Mouse (Mus musculus): ENCODE measurements around the gene Plac8. TPM values are rescaled to one million over a fixed set of nuclear protein-coding genes. Genes with fewer than 3 reads are reported as not detected.
A peak's percentile ranks its signal among the peaks of the same experiment; 100 is the strongest.

Plac8 gene
- polyA plus RNA-seq, 1 experiment from 2014 or later, result 104 TPM

DNA sequence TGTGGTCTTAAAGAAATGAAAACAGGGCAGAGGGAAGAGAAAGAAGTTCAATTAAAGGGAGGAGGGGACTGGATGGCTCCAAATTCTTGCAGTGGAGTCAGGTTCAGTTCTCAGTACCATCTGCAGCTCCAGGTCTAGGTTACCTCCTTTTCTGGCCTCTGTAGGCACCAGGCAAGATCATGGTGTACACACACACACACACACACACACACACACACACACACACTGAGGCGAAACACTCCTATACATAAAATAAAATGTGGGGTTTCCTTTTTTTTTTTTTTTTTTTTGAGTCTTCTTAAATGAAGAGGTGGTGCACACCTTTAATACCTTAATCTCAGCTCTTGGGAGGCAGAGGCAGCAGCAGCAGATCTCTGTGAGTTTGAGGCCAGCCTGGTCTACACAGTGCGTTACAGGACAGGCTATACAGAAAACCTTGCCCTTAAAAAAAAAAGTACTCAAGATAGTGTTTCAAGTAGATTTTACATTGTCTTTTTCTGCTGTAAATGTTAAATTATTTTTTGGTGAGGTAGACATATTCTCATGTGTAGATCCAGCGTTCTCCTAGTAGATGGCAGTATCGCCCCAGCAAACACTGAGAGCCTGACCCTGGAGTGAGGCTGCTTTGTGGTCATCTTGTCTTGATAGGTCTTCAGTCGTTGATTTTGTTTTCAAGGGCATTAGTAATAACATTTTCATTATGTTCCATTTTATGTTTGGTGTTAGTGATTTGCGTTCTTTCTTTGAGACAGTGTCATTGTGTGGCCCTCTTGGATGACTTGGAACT is 25.6 kb downstream of the Plac8 start:
- peaks cover 60% of the 10 kb centered on the region for H3K36me3 ChIP-seq (replicated peaks; ENCODE audit: insufficient read depth, low read length)
- H3K27me3 ChIP-seq (ENCODE audit: insufficient read depth, low read length), result no peaks in the 10 kb centered on the region
- no peak overlapping the region for H3K9ac ChIP-seq (replicated peaks)
- H3K27ac ChIP-seq (ENCODE audit: low read depth), result no peak overlapping the region
- 0 out of 2 replicates have a peak, but pooled peaks cover 4% of the 10 kb centered on the region for H3K4me1 ChIP-seq (ENCODE audit: insufficient read depth)
- ATAC-seq (no peak), DNase-seq (no peak)
- no peak overlapping the region for H3K4me3 ChIP-seq (ENCODE audit: low read depth, low read length)
- WGBS (ENCODE audit: insufficient replicate concordance), result 83% methylated on average over 6 of the region's 6 CpGs
- no peaks in the 10 kb centered on the region for H3K9me3 ChIP-seq (ENCODE audit: low read length)
- H3K4me2 ChIP-seq (ENCODE audit: low read depth, low read length), result no peak overlapping the region
- TF ChIP-seq EP300 (IDR thresholded peaks at IDR 0.05; ENCODE audit: low read depth) (no peak), CTCF (IDR thresholded peaks at IDR 0.05; ENCODE audit: low read depth) (peak; percentile 63)

DNA sequence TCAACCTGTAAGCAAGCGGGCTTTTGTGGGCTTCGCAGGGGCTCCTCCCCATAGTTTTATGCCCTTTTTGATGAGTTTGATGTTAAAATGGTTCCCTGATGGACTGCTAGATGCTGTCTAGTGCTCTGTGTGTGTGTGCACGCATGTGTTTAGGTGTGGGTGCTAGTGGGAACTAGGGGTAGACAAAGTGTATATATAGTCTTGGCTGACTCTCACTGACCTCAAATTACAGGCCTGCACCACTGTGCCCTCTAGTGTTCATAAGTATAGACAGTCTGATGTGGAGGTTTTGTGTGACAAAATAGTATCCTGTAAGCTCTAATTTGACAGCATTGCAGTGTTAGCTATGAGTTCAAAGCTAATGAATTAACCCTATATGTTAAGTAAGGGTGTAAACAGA is 35.4 kb downstream of the Plac8 start:
- no peaks in the 10 kb centered on the region for H3K9me3 ChIP-seq (ENCODE audit: low read length)
- H3K4me3 ChIP-seq (ENCODE audit: low read depth, low read length), result no peak overlapping the region
- H3K4me1 ChIP-seq (ENCODE audit: insufficient read depth), result no peaks in the 10 kb centered on the region
- no peak overlapping the region for H3K27ac ChIP-seq (ENCODE audit: low read depth)
- ATAC-seq (peak; percentile 53), DNase-seq (peak; percentile 31)
- TF ChIP-seq CTCF (IDR thresholded peaks at IDR 0.05; ENCODE audit: low read depth), result peak; percentile 86
- TF ChIP-seq EP300 (IDR thresholded peaks at IDR 0.05; ENCODE audit: low read depth), result no peak
- peaks cover 50% of the 10 kb centered on the region for H3K36me3 ChIP-seq (replicated peaks; ENCODE audit: insufficient read depth, low read length)
- 77% methylated on average over 3 of the region's 3 CpGs for WGBS (ENCODE audit: insufficient replicate concordance)
- H3K4me2 ChIP-seq (ENCODE audit: low read depth, low read length), result no peak overlapping the region
- H3K27me3 ChIP-seq (ENCODE audit: insufficient read depth, low read length), result no peaks in the 10 kb centered on the region
- no peak overlapping the region for H3K9ac ChIP-seq (replicated peaks)

DNA sequence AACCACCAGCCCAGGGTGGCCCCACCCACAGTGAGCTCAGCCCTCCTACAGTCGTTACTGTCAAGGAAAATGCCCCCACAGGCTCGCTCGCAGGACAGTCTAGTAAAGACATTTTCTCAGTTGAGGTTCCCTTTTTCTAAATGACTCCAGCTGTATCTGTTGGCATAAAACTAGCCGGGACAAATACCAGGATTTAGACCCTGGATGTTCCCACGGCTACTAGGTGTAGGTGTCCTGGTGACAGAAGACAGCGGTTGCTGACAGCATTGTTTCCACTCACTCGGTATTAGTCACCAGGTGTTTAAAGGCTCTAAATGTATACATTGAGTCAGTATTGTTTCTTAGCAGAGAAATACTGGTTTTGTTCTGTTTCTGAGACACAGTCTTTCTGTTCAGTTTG is 36.2 kb downstream of the Plac8 start:
- Histone ChIP-seq H3K9me3 (ENCODE audit: low read length) (no peaks in the 10 kb centered on the region), H3K27ac (ENCODE audit: low read depth) (no peak overlapping the region), H3K4me1 (ENCODE audit: insufficient read depth) (no peaks in the 10 kb centered on the region), H3K4me2 (ENCODE audit: low read depth, low read length) (no peak overlapping the region), H3K9ac (replicated peaks) (no peak overlapping the region), H3K4me3 (ENCODE audit: low read depth, low read length) (no peak overlapping the region), H3K36me3 (replicated peaks; ENCODE audit: insufficient read depth, low read length) (peaks cover 55% of the 10 kb centered on the region), H3K27me3 (ENCODE audit: insufficient read depth, low read length) (no peaks in the 10 kb centered on the region)
- no peak for ATAC-seq
- 81% methylated on average over 7 of the region's 7 CpGs for WGBS (ENCODE audit: insufficient replicate concordance)
- DNase-seq, result no peak
- TF ChIP-seq CTCF (IDR thresholded peaks at IDR 0.05; ENCODE audit: low read depth) (no peak), EP300 (IDR thresholded peaks at IDR 0.05; ENCODE audit: low read depth) (no peak)

DNA sequence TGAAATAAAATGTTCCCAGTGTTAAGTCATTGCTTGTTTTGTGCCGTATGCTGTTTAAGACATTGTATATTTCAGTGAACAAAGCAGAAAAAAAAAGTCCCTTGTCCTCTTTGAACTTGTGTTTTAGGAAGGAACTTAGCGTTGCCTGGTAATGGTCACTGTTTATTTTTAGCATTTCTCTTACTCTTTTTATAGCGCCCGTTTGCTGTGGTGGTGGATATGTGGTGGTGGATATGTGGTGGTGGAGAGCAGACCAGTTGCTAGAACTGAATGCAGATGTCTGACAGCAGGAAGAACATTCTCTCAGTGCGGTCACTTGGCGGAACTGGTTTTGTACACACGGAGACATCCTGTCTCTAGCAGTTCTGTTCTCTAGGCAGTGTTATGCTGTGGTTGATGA is 45.9 kb downstream of the Plac8 start:
- TF ChIP-seq EP300 (IDR thresholded peaks at IDR 0.05; ENCODE audit: low read depth) (no peak), CTCF (IDR thresholded peaks at IDR 0.05; ENCODE audit: low read depth) (peak; percentile 20; the same call in 1 of the 2 replicates)
- Histone ChIP-seq H3K27ac (ENCODE audit: low read depth) (no peak overlapping the region), H3K27me3 (ENCODE audit: insufficient read depth, low read length) (no peaks in the 10 kb centered on the region), H3K4me3 (ENCODE audit: low read depth, low read length) (no peak overlapping the region), H3K4me1 (ENCODE audit: insufficient read depth) (0 out of 2 replicates have a peak, but pooled peaks cover 3% of the 10 kb centered on the region), H3K4me2 (ENCODE audit: low read depth, low read length) (0 out of 2 replicates have a peak overlapping the region, but pooled peaks have one; percentile 22), H3K9me3 (ENCODE audit: low read length) (no peaks in the 10 kb centered on the region), H3K36me3 (replicated peaks; ENCODE audit: insufficient read depth, low read length) (peaks cover 26% of the 10 kb centered on the region), H3K9ac (replicated peaks) (no peak overlapping the region)
- peak; percentile 42 for DNase-seq
- peak; percentile 74 for ATAC-seq
- 32% methylated on average over 7 of the region's 7 CpGs for WGBS (ENCODE audit: insufficient replicate concordance)

DNA sequence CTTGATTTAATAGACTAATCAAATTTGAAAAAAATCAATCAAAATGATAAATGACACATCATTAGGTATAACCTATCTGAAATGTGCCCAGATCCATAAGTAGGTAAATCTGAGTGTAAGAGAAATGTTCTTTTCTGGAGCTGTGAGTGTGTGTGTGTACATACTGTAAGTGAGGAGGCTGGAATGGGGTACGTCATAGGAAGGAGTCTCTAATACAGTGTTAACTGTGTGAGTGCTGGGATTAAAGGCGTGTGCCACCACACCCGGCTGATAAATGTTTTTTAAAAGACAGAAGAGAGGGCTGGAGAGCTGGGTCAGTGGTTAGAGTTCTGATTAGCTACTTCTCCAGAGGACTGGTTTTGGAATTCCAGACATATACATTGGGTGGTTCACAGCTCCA is 46.4 kb downstream of the Plac8 start:
- no peak overlapping the region for H3K4me3 ChIP-seq (ENCODE audit: low read depth, low read length)
- H3K27ac ChIP-seq (ENCODE audit: low read depth), result no peak overlapping the region; the same call in 1 of the 2 replicates
- 0 out of 2 replicates have a peak overlapping the region, but pooled peaks have one; percentile 22 for H3K4me2 ChIP-seq (ENCODE audit: low read depth, low read length)
- H3K27me3 ChIP-seq (ENCODE audit: insufficient read depth, low read length), result no peaks in the 10 kb centered on the region
- TF ChIP-seq CTCF (IDR thresholded peaks at IDR 0.05; ENCODE audit: low read depth) (no peak), EP300 (IDR thresholded peaks at IDR 0.05; ENCODE audit: low read depth) (no peak)
- 37% methylated on average over 3 of the region's 3 CpGs for WGBS (ENCODE audit: insufficient replicate concordance)
- H3K9me3 ChIP-seq (ENCODE audit: low read length), result no peaks in the 10 kb centered on the region
- DNase-seq (no peak), ATAC-seq (no peak)
- peaks cover 3% of the 10 kb centered on the region for H3K4me1 ChIP-seq (ENCODE audit: insufficient read depth)
- H3K36me3 ChIP-seq (replicated peaks; ENCODE audit: insufficient read depth, low read length), result peaks cover 21% of the 10 kb centered on the region
- no peak overlapping the region for H3K9ac ChIP-seq (replicated peaks)

DNA sequence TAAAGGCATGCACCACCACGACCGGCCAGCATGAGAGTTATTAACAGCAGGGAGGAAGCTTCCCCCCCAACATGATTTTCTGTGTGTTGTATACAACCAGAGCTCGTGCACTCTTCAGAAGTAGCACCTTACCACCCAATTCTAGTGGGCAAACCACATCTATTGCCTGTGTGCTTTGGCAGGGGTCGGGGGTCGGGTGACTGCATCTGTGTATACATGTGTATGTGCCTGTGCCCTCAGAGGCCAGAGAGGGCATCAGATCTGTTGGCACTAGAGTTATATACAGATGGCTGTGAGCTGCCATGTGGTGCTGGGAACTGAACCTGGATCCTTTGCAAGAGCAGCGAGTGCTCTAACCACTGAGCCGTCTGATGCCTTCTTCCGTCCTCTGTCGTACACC is 47.1 kb downstream of the Plac8 start:
- H3K9ac ChIP-seq (replicated peaks), result no peak overlapping the region
- TF ChIP-seq CTCF (IDR thresholded peaks at IDR 0.05; ENCODE audit: low read depth) (no peak), EP300 (IDR thresholded peaks at IDR 0.05; ENCODE audit: low read depth) (no peak)
- H3K9me3 ChIP-seq (ENCODE audit: low read length), result no peaks in the 10 kb centered on the region
- no peak overlapping the region for H3K27ac ChIP-seq (ENCODE audit: low read depth)
- no peak for DNase-seq
- WGBS (ENCODE audit: insufficient replicate concordance), result 90% methylated on average over 9 of the region's 9 CpGs
- no peak overlapping the region for H3K4me2 ChIP-seq (ENCODE audit: low read depth, low read length)
- no peak for ATAC-seq
- peaks cover 14% of the 10 kb centered on the region for H3K36me3 ChIP-seq (replicated peaks; ENCODE audit: insufficient read depth, low read length)
- no peak overlapping the region for H3K4me3 ChIP-seq (ENCODE audit: low read depth, low read length)
- H3K27me3 ChIP-seq (ENCODE audit: insufficient read depth, low read length), result no peaks in the 10 kb centered on the region
- H3K4me1 ChIP-seq (ENCODE audit: insufficient read depth), result peaks cover 10% of the 10 kb centered on the region

Data from liver, postnatal 0 days (tissue).